Mouse (Mus musculus): Measurements from ENCODE around the gene Atxn7l1.

Atxn7l1 gene

DNA sequence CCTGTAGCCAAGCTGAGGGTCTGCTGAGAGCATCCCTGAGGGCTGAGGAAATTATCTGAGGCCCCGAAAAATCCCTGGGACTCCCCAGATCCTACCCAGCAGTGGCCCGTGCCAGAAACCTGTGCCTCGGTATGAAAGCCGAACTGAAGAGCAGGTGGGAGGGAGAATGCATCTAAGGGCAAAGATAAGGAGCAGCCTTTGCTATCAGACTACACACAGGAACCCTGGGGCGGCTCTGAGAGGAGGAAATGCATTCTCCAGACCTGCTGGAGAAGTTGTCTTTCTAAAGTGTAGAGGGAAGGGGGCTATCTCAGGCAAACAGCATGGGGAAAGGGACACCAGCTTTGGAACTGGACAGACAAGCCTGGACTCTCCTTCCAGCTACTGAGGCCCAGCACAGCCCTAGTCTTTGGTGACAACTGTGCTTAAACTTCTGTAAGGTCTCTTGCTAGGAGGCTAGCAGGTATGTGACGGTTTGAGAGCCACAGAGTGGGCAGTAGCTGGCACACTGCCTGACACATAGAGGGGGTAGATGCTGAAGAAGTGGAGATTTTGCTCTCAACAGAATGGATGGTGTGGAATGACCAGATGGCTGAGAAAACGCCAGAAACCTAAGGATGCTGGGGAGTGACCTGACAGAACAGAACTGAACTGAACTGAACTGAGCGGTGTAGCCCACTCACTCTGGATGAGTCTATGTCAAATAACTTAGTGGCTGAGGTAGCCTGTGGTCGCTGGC lies 170.5 kb downstream of the Atxn7l1 start:
- peak; percentile 66 for DNase-seq (ENCODE audit: low read depth, low spot score)

DNA sequence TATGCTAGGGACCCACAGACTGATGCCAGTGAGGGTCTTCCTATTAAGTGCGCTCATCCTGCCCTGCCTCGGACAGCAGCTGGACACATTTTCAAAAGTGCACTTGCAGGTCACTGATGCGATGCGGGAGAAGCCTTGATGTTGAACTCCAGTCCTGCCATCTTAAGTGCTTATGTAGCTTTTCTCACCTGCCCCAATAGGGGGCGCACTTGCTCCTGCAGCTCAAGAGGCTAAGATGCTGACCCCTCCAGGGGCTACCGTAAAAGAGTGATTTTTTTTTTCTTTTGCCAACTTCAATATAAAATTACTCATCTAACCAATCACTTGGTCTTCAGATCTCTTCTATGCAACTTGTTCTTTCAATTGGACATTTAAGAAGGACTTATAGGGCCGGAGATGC lies 175.1 kb downstream of the Atxn7l1 start:
- peak; percentile 33 for DNase-seq (ENCODE audit: low read depth, low spot score)

GRCm38 (mm10) chr12:33323821-33324220 lies 176.3 kb downstream of the Atxn7l1 start:
- DNase-seq (ENCODE audit: low read depth, low spot score), result no peak

DNA sequence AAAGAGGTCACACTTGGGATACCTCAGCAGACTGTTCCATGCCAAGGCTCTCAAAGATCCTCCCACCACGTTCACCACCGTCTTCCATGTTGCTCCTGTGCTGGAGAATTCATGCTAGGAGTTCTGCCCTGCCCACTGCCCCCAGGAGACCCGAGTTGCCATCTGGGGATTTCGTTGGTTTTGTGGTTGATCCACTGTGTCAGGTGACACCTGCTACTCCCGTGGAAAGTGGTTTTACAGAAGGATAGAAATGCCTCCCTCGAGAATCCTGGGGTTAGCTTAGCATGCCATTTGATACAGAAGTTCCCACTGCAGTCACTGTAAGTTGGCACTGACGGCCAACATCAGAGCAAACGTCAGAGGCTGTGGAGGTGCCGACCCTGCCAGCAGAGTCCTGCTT lies 177.9 kb downstream of the Atxn7l1 start:
- DNase-seq (ENCODE audit: low read depth, low spot score), result no peak

DNA sequence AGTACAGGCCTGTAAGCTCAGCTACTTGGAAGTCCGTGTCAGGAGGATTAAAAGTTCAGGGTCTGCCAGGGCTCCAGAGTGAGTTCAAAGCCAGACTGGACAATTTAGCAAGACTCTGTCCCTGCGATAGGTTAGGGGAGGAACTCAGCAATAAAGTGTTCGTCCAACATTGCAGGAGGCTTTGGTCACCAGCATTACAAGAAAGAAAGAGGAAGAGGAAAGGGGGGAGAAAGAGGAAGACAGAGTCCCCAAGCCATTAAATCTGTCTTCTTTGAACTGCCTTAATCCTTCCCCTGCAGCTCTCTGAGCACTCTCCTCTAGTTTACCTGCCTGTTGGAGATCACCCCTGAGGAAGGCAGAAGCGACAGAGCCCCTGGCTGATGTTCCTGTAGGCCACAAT lies 184.6 kb downstream of the Atxn7l1 start:
- no peak for DNase-seq (ENCODE audit: low read depth, low spot score)

- DNase-seq (ENCODE audit: low read depth, low spot score), result peak; percentile 50
These were observed 185.3 kb downstream of the Atxn7l1 start for GRCm38 (mm10) chr12:33332796-33333195.

DNA sequence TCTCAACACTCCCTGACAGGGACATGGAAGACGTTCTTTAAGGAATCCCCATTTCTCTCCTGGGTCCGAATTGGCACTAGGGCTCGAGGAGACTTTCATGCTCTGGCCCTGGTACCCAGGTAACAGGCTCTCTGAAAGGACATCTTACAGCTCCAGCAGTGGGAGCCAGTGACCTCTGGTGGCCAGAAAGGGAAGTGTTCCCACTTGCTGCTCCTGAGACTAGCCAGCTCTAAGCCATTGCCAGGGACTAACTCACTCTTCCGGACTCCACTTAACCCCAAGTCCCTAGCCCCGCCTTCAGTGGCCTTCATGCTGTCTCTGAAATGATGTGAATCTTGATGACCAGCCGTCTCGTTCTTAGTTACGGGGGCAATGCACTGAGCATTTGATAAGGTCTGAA lies 186.4 kb downstream of the Atxn7l1 start:
- DNase-seq (ENCODE audit: low read depth, low spot score), result peak; percentile 93

DNA sequence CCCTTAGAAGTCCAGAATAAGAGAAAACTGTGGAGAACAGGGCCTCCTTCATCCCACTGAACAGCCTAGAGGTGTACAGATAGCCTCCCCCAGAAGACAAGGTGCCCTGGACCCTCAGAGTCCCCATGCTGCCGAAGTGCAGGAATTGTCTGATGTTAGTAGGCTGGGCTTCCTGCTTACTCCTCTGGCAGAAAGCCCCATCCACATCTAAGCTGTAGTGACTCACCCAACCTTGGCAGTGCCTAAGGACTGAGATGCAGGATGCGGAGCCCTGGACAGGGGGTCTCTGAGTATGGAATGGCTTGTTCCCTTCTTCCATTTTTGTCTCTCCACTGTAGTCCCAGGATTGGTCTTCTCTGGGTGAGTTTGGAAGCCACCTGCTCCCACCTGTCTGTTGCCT lies 187.0 kb downstream of the Atxn7l1 start:
- DNase-seq (ENCODE audit: low read depth, low spot score), result no peak

GRCm38 (mm10) chr12:33334951-33335350 lies 187.5 kb downstream of the Atxn7l1 start:
- no peak for DNase-seq (ENCODE audit: low read depth, low spot score)

- DNase-seq (ENCODE audit: low read depth, low spot score), result no peak
These were observed 187.9 kb downstream of the Atxn7l1 start for GRCm38 (mm10) chr12:33335410-33335809.

DNA sequence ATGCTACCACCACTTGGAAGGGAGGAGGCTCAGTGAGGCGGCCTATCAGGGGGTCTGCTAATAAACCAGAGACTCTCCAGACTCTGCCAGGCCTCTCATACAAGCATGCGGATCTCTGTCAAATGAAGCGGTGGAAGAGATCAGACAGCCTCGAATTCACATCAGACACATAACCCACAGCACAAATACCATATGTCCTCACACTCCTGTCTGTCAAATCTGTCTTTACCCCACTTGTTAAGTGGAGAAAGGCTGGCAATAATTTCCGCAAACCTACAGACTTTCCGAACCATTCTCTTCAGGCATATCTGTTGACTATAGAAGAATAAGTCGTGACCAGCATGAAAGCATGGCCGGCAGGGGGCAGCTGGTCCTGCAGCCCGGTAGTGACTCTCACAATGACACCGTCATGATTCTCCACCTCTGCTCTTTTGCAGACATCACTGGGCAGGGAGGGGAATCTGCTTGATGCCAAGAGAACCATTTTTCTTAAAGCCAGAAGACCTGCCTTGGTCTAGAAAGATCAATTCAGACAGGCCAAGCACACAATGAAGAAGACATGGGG lies 189.2 kb downstream of the Atxn7l1 start:
- peak; percentile 56 for DNase-seq (ENCODE audit: low read depth, low spot score)

DNA sequence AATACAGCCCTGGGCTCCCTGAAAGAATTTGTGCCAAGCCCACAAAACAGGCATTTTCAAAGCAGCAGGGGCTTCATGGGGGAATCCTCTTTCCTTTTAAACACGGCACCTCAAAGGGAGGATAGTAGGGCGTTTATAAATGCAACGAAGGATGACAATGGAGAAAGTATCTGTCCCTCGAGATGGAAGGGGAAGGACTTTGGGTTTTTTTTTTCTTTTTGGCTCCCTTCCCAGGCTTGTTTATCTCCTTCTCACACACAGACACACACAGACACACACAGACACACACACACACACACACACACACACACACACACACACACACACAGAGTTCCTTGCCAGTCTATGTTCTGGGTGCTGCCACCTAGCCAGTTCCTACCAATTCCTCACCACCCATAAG lies 189.8 kb downstream of the Atxn7l1 start:
- DNase-seq (ENCODE audit: low read depth, low spot score), result no peak

- no peak for DNase-seq (ENCODE audit: low read depth, low spot score)
These were observed 190.7 kb downstream of the Atxn7l1 start for GRCm38 (mm10) chr12:33338170-33338569.

DNA sequence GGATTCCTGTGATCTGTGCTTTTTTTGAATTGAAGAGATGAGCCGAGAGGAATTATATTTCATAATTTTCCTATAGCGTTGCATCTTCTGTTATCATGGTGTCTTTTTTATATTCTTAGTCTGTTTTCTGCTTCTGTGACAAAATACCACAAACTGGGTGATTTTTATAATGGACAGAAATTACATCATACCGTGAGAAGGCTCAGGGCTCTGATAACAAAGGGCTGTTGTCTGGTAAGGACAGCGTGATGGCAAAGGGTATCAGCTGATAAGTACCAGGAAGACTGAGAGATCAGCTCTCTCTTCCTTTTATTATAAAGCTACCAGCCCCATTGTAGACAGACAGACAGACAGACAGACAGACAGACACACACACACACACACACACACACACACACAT lies 192.3 kb downstream of the Atxn7l1 start:
- DNase-seq (ENCODE audit: low read depth, low spot score), result no peak

DNA sequence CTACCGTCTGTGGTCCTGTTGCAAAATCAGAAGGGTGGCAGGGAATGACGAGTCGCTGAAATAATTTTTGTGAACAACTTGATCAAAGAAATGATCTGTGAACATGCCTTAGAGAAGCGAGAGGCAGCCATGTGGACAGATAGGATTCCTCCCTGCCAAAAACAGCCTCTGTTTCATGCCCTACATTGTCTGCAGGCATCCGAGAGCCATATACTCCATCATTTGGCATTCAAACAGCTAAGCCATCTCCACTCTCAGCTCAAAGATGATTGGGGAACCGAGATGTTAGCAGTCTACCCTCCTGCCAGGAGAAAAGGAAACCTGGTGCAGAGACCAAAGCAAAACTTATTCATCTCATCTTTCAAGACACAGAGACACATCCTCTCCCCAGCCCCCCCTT lies 193.2 kb downstream of the Atxn7l1 start:
- peak; percentile 54 for DNase-seq (ENCODE audit: low read depth, low spot score)

DNA sequence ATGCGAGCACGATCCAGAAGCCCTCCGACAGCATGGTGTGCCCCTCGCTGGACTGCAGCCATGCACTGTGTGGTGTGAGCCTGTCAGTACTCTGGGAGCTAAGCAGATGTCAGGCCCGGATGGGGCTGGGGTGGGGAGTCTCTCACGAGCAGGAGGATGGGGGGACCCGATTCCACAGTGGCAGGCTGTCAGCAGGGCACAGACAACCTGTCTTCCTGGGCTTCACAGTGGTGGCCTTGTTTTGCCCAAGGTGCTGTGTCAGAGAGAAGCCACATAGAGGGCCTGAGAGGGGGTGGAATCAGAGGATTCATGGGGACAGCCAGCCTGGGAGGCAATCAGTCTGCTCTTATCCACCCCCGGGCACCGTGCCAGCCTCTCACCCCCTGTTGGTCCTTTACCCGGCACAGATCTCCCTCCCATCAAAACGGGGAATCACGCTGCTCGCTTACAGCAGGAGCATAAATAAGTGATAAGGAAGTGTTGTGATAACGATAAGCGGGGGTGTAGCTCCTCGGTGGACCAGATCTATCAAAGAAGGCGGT lies 193.9 kb downstream of the Atxn7l1 start:
- DNase-seq (ENCODE audit: low read depth, low spot score), result peak; percentile 76

DNA sequence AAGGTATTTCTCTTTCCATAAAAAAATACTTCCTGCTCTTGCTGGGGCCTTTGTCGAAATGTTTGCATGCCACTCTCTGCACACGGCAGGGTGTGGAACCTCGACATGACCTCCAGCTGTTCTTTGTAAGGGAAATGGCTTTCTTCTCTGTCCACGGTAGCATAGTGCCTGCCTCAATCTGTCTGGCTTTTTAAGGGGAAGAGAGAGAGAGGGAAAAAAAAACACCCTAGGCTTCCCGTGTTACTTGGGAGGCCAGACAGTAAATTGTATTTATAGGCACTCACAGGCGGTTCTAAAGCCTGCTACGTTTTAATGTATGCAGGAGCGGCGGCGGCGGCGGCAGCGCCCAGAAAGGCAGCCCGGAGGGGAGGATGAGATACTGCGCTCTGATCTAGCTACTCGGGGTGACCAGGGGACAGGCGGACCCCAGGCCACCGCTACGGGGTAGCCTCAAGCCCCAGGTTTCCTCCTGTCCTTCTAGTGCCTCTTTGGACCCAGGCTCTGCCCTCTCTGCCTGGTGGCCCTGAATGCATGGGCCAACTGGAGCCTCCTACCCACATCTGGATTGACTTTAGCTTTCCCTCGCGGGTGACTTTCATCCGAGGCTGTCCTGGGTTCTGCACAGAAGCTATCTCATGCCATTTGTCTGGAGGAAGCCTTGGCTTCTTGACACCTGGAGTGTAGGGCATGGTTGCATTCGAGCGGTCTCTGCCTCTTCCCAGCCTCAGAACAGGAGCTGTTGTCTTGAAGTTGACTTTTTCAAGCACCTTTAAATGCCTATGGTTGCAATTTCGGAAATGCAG lies 197.7 kb downstream of the Atxn7l1 start:
- peak; percentile 61 for DNase-seq (ENCODE audit: low read depth, low spot score)

- DNase-seq (ENCODE audit: low read depth, low spot score), result no peak
These were observed 198.4 kb downstream of the Atxn7l1 start for GRCm38 (mm10) chr12:33345773-33346435.

DNA sequence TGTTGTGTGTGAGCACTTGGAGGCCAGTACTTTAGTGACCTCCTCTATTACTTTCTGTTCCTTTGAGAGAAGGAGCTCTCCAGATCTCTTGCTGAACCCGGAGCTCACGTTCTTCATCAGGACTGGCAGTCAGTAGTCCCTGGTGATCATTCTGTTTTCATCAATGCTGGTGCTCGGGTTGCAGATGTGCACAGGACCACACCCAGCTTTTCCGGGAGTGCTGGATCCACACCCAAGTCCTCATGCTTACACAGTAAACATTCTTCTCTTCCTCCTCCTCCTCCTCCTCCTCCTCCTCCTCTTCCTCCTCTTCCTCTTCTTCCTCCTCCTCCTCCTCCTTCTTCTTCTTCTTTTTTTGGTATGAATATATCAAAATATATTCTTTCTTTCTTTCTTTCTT lies 205.2 kb downstream of the Atxn7l1 start:
- no peak for DNase-seq (ENCODE audit: low read depth, low spot score)

GRCm38 (mm10) chr12:33358345-33358744 lies 210.9 kb downstream of the Atxn7l1 start:
- no peak for DNase-seq (ENCODE audit: low read depth, low spot score)

- DNase-seq (ENCODE audit: low read depth, low spot score), result no peak
These were observed 211.7 kb downstream of the Atxn7l1 start for GRCm38 (mm10) chr12:33359209-33359608.
